Mouse (Mus musculus): ENCODE measurements around the gene Mucl2. TPM values are rescaled to one million over a fixed set of nuclear protein-coding genes. Genes with fewer than 3 reads are reported as not detected.
"Not testable (repeated sequence)": the region's sequence is repeated elsewhere in the genome, so short reads cannot be mapped to it uniquely, and the experiment has no call there.

The Mucl2 gene
- not detected in 2 replicates for polyA plus RNA-seq (2015; fragmentation: Nextera tagmentation; extraction: Ambion mirVana)

- no peak for ATAC-seq
- no peaks in the 10 kb centered on the region for H3K4me1 ChIP-seq (ENCODE audit: control insufficient read depth, insufficient read depth, low read length)
- H3K36me3 ChIP-seq (ENCODE audit: control insufficient read depth, insufficient read depth, low read length) = no peaks in the 10 kb centered on the region
- H3K27ac ChIP-seq (ENCODE audit: low read length) = no peak within 1 kb of the TSS
- no peaks in the 10 kb centered on the region for H3K27me3 ChIP-seq (replicated peaks; ENCODE audit: control insufficient read depth, insufficient read depth, low read length)
- H3K9me3 ChIP-seq (ENCODE audit: control insufficient read depth, low read length) = no peaks in the 10 kb centered on the region
- H3K4me2 ChIP-seq (ENCODE audit: low read depth, low read length) = no peak within 1 kb of the TSS
- H3K9ac ChIP-seq (ENCODE audit: low read depth, low read length) = no peak within 1 kb of the TSS
- no peak within 1 kb of the TSS for H3K4me3 ChIP-seq (ENCODE audit: low read length)
- WGBS = 76% methylated on average over 1 of the region's 1 CpGs
Measured at GRCm38 (mm10) chr15:103899212-103899611, at the start of gene Mucl2. Gene Mucl2 (minus strand): TSS chr15:103899312.

- not testable (repeated sequence) for ATAC-seq; H3K4me1 ChIP-seq (ENCODE audit: control insufficient read depth, insufficient read depth, low read length); H3K9ac ChIP-seq (ENCODE audit: low read depth, low read length); H3K36me3 ChIP-seq (ENCODE audit: control insufficient read depth, insufficient read depth, low read length); H3K9me3 ChIP-seq (ENCODE audit: control insufficient read depth, low read length); H3K27ac ChIP-seq (ENCODE audit: low read length); H3K4me2 ChIP-seq (ENCODE audit: low read depth, low read length); H3K4me3 ChIP-seq (ENCODE audit: low read length); H3K27me3 ChIP-seq (replicated peaks; ENCODE audit: control insufficient read depth, insufficient read depth, low read length)
- WGBS = 40% methylated on average over 1 of the region's 1 CpGs
Measured at GRCm38 (mm10) chr15:103913061-103913460, 13.9 kb upstream of the Mucl2 start.

Small RNA genes within 50 kb of the gene (microRNA-seq; reads per million reads assigned to microRNA genes)
- not detected for gene Gm22852

Other genes starting within 250 kb of the Mucl2 start
- gene Mucl1, start 143.8 kb downstream of the Mucl2 start, polyA plus RNA-seq (2015; fragmentation: Nextera tagmentation; extraction: Ambion mirVana) = not detected in 2 replicates